Mouse (Mus musculus) CH12.LX (cell line): ENCODE measurements around the gene Socs3. TPM values are rescaled to one million over a fixed set of nuclear protein-coding genes. Genes with fewer than 3 reads are reported as not detected.

ENCODE experiments used
- DNase-seq: peaks from one replicate; pipeline ENCODE4 v3.0.0-alpha.2; 2013; ENCODE audit errors: extremely low read depth
- H3K27ac ChIP-seq: 2 replicates; pipeline ENCODE4 v1.5.1; 2012; ENCODE audit warnings: low read depth, mild to moderate bottlenecking, control low read depth, moderate library complexity; ENCODE audit not compliant: insufficient read depth
- H3K27me3 ChIP-seq: replicated peaks from 2 replicates; pipeline ENCODE3; 2012; ENCODE audit warnings: inconsistent platforms
- H3K36me3 ChIP-seq, 2 experiments: replicated peaks in 1 of 2; 2 replicates each; pipeline versions ENCODE3 to v1.6.1; 2012; ENCODE audit warnings: inconsistent platforms in 1 of 2, low read length in 1 of 2, mild to moderate bottlenecking in 1 of 2, mixed read lengths in 1 of 2, moderate library complexity in 1 of 2; ENCODE audit not compliant: control insufficient read depth in 1 of 2, insufficient read depth in 1 of 2
- H3K4me1 ChIP-seq, 2 experiments: 2 replicates each; pipeline ENCODE4 v1.6.1; 2012; ENCODE audit warnings: inconsistent platforms in 1 of 2, moderate library complexity in 1 of 2; ENCODE audit not compliant: insufficient read depth in 2 of 2, control insufficient read depth in 1 of 2
- H3K4me2 ChIP-seq: 2 replicates; pipeline ENCODE4 v1.6.1; 2012; ENCODE audit warnings: low read depth, mild to moderate bottlenecking, control low read depth; ENCODE audit not compliant: poor library complexity, insufficient read depth, severe bottlenecking
- H3K4me3 ChIP-seq, 3 experiments: fragments of 150-350 bp in 1 of 3; sonication (generic) in 1 of 3; replicated peaks in 1 of 3; 2 replicates each; pipeline versions ENCODE3 to v1.5.1; 2011 to 2012; ENCODE audit warnings: low read depth in 2 of 3, low read length in 2 of 3, mild to moderate bottlenecking in 2 of 3, moderate library complexity in 2 of 3, control low read depth in 1 of 3, improper control_type of control experiment in 1 of 3, inconsistent platforms in 1 of 3, mixed read lengths in 1 of 3; ENCODE audit not compliant: poor library complexity in 1 of 3
- H3K79me2 ChIP-seq: replicated peaks from 2 replicates; pipeline ENCODE4 v1.6.1; 2012; ENCODE audit warnings: mild to moderate bottlenecking, moderate library complexity; ENCODE audit not compliant: control insufficient read depth, poor library complexity, insufficient read depth, severe bottlenecking; ENCODE audit errors: extremely low read depth
- H3K9ac ChIP-seq: 2 replicates; pipeline ENCODE4 v1.6.1; 2012; ENCODE audit warnings: low read depth, mild to moderate bottlenecking, control low read depth, moderate library complexity; ENCODE audit not compliant: insufficient read depth
- H3K9me3 ChIP-seq: replicated peaks from 2 replicates; pipeline ENCODE3; 2012; ENCODE audit warnings: low read length, inconsistent platforms, mixed read lengths
- BHLHE40 ChIP-seq: IDR thresholded peaks from 2 replicates; pipeline ENCODE4 v1.6.1; 2011; ENCODE audit warnings: mild to moderate bottlenecking, low read depth, low read length, improper control_type of control experiment
- CTCF ChIP-seq, 2 experiments: IDR thresholded peaks in 1 of 2; conservative IDR thresholded peaks in 1 of 2; 2 replicates each; pipeline ENCODE4 v1.5.1; 2011 to 2012; ENCODE audit warnings: low read depth in 2 of 2, low read length in 2 of 2, improper control_type of control experiment in 1 of 2, inconsistent platforms in 1 of 2, mild to moderate bottlenecking in 1 of 2, moderate library complexity in 1 of 2
- E2F4 ChIP-seq: IDR thresholded peaks from 2 replicates; pipeline ENCODE4 v1.6.1; 2011; ENCODE audit warnings: low read depth, low read length, improper control_type of control experiment; ENCODE audit not compliant: insufficient replicate concordance
- ELF1 ChIP-seq: IDR thresholded peaks from 2 replicates; pipeline ENCODE4 v1.6.1; 2014; ENCODE audit warnings: low read depth, mild to moderate bottlenecking, inconsistent platforms, low read length, improper control_type of control experiment
- EP300 ChIP-seq: IDR thresholded peaks from 2 replicates; pipeline ENCODE4 v1.6.1; 2011; ENCODE audit warnings: low read length, improper control_type of control experiment
- ETS1 ChIP-seq: conservative IDR thresholded peaks from 2 replicates; pipeline ENCODE4 v1.6.1; 2012; ENCODE audit warnings: low read depth, mild to moderate bottlenecking, inconsistent platforms, low read length, improper control_type of control experiment, moderate library complexity
- GABPA ChIP-seq: IDR thresholded peaks from 2 replicates; pipeline ENCODE4 v1.6.1; 2012; ENCODE audit warnings: low read depth, low read length, improper control_type of control experiment, inconsistent platforms; ENCODE audit not compliant: insufficient replicate concordance
- IRF4 ChIP-seq: IDR thresholded peaks from 2 replicates; pipeline ENCODE4 v1.6.1; 2014; ENCODE audit warnings: low read depth, mild to moderate bottlenecking, inconsistent platforms, low read length, improper control_type of control experiment
- MAFK ChIP-seq: IDR thresholded peaks from 2 replicates; pipeline ENCODE4 v1.6.1; 2011; ENCODE audit warnings: low read length, improper control_type of control experiment; ENCODE audit not compliant: insufficient replicate concordance
- MEF2A ChIP-seq: IDR thresholded peaks from 2 replicates; pipeline ENCODE4 v1.6.1; 2014; ENCODE audit warnings: low read depth, mild to moderate bottlenecking, inconsistent platforms, low read length, improper control_type of control experiment, borderline replicate concordance
- MYC ChIP-seq: IDR thresholded peaks from 2 replicates; pipeline ENCODE4 v1.6.1; 2011; ENCODE audit warnings: low read depth, mild to moderate bottlenecking, improper control_type of control experiment, low read length
- PAX5 ChIP-seq: IDR thresholded peaks from 2 replicates; pipeline ENCODE4 v1.6.1; 2012; ENCODE audit warnings: low read length, inconsistent platforms, mixed read lengths
- RAD21 ChIP-seq: IDR thresholded peaks from 2 replicates; pipeline ENCODE4 v1.6.1; 2011; ENCODE audit warnings: low read depth, mild to moderate bottlenecking, low read length, improper control_type of control experiment, moderate library complexity
- USF2 ChIP-seq: conservative IDR thresholded peaks from 2 replicates; pipeline ENCODE4 v1.6.1; 2011; ENCODE audit warnings: low read depth, low read length, improper control_type of control experiment
- ZC3H11A ChIP-seq: IDR thresholded peaks from 2 replicates; pipeline ENCODE4 v1.6.1; 2012; ENCODE audit warnings: low read depth, mild to moderate bottlenecking, inconsistent platforms, low read length, improper control_type of control experiment
- dilution Hi-C: fragments of 300-500 bp; cut with MboI; formaldehyde crosslinking; loops from 2 replicates; pipeline ENCODE4 v1.14.3; 2020; ENCODE audit warnings: low sequenced_read_pairs; ENCODE audit not compliant: extremely low pct_unique_long_range_greater_than_20kb, extremely low pct_ligation_motif_present
- in situ Hi-C: fragments of 300-500 bp; cut with MboI; formaldehyde crosslinking; loops from 3 replicates; pipeline ENCODE4 v1.14.3; 2019; ENCODE audit warnings: low sequenced_read_pairs, low pct_ligation_motif_present, low pct_unique_long_range_greater_than_20kb, mixed read lengths
- polyA plus RNA-seq: library from polyadenylated mRNA; unstranded; fragments of >175 nt; gene quantifications from 2 replicates; pipeline ENCODE4 v1.2.1, GENCODE M21; 2012; ENCODE audit warnings: low read depth; ENCODE audit not compliant: insufficient read length
- total RNA-seq, 2 experiments: library from RNA; depleted of rRNA; stranded (reverse); fragments of 300-350 nt in 1 of 2; fragments of >200 nt in 1 of 2; gene quantifications; 2 replicates each; pipeline ENCODE4 v1.2.3; 2012 to 2014

Gene Socs3
- total and polyA plus RNA-seq, 3 experiments: 0.83 to 4.7 (median 1.2) TPM

DNA sequence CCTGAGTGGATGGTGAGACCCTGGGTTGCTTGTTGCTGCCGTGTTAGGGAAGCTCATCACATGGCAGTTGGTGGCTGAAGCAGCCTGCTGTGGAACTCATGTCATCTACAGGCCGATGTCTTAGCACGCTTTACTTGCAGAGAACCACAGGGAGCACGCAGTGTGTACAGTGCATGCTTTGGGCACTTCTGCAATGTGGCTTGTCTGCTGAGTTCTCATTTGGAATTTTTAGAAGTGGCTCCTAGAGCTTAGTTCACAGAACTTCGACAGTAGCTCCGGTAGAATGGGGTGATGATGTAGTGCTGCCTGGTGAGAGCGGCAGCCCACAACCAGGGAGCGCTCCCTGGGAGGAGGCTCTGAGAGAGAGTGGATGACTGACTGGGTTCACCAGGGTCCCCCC, 39.0 kb upstream of the Socs3 start:
- Histone ChIP-seq H3K9ac (no peak overlapping the region), H3K27me3 (no peaks in the 10 kb centered on the region), H3K79me2 (peaks cover 29% of the 10 kb centered on the region), H3K4me2 (no peak overlapping the region), H3K36me3 (peaks cover 78 to 97% of the 10 kb centered on the region in 2 experiments), H3K27ac (0 out of 2 replicates have a peak overlapping the region, but pooled peaks have one; percentile 5), H3K4me1 (peaks cover 16 to 51% of the 10 kb centered on the region in 2 experiments), H3K9me3 (no peaks in the 10 kb centered on the region), H3K4me3 (no peak overlapping the region)
- dilution Hi-C loops: no loop called here
- in situ Hi-C loops: no loop called here
- TF ChIP-seq IRF4: no peak
- no peak for TF ChIP-seq RAD21
- TF ChIP-seq BHLHE40: no peak
- TF ChIP-seq ETS1: no peak
- TF ChIP-seq GABPA: no peak
- TF ChIP-seq USF2: no peak
- TF ChIP-seq MYC: no peak
- TF ChIP-seq CTCF (conservative IDR thresholded peaks at IDR 0.05 in 1 of 2, IDR thresholded peaks at IDR 0.05 in 1 of 2; ENCODE audit: low read depth in 2 of 2, low read length in 2 of 2): no peak
- no peak for TF ChIP-seq ZC3H11A
- no peak for TF ChIP-seq E2F4
- DNase-seq: no peak

DNA sequence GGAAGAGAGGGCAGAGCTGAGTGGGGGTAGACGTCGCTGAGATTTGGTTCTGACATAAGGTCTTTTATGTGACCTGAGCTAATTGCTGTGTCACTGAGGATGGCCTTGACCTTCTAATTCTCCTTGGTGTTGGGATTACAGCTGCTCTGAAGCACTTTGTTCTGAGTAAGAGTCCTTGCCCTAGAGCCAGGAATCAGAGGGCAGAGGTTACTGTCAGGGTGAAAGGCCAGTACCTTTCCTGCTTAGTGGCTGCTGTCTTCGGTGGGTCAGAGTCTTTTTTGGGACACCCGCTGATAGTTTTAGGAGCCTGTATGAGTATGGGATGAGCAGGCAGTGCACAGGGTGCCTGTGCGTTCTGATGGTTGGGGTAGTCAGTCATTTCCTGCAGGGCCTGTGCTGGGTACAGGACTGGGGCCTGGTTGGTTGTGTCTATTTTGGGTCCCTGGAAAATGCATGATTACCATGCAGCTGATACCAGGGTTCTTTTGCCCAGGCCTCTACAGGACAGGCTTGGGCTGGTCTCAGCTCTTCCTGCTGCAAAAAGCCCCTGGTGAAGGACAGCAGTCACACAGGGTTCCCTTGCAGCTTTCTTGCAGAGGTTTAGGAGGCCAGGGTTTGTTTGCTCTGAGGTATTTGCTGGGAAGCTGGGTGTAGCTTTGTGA, 38.4 kb upstream of the Socs3 start:
- H3K4me1 ChIP-seq: peaks cover 15 to 45% of the 10 kb centered on the region in 2 experiments
- no peak overlapping the region for H3K4me3 ChIP-seq
- TF ChIP-seq MAFK (no peak), MEF2A (peak; percentile 85), ELF1 (0 out of 2 replicates have a peak, but pooled peaks have one; percentile 13), EP300 (no peak), PAX5 (no peak)
- TF ChIP-seq, all 38 proteins: peak for 2
- in situ Hi-C loops (no loop called here), dilution Hi-C loops (no loop called here)
- Histone ChIP-seq H3K9ac (no peak overlapping the region), H3K4me2 (no peak overlapping the region), H3K79me2 (peaks cover 29% of the 10 kb centered on the region), H3K9me3 (no peaks in the 10 kb centered on the region), H3K36me3 (peaks cover 81 to 97% of the 10 kb centered on the region in 2 experiments), H3K27me3 (no peaks in the 10 kb centered on the region), H3K27ac (0 out of 2 replicates have a peak overlapping the region, but pooled peaks have one; percentile 5)
- no peak for DNase-seq
